In the genomic region with DNA sequence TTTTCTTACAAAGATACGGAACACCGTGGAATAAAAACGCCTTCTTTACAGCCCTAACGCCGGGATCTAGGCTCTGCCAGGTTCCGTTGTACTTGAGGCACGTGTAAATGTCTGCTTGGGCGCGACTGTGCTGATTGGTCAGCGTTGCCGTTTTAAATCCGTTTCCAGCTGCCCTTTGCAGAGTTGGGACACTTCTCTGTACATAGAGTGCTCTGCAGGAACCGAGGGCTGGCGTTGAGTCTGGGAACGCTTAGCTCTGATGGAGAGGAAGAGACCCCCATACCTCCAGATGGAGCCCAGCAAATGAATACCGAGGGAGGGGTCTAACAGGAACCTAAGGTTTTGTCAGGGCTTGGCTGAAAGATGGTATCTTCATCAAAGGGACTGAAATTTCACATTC, we compare ENCODE assay signal across 8 mouse cellular contexts. TPM values are rescaled to one million over a fixed set of nuclear protein-coding genes. Genes with fewer than 3 reads are reported as not detected.
DNase-seq lines count a peak whose midpoint lies in the region; ATAC-seq lines count a peak whose summit lies in the region.

No protein-coding gene starts in this region.

- H3K27ac ChIP-seq in forebrain, embryonic 16.5 days (ENCODE audit: low read length) = no peak overlapping the region
- peak overlapping the region; percentile 98 for H3K27ac ChIP-seq in kidney, embryonic 15.5 days
- no peak overlapping the region for H3K27ac ChIP-seq in midbrain, embryonic 12.5 days (replicated peaks)

- no peaks in the 10 kb centered on the region for H3K9me3 ChIP-seq in forebrain, embryonic 16.5 days (ENCODE audit: control insufficient read depth, low read length)
- no peaks in the 10 kb centered on the region for H3K9me3 ChIP-seq in kidney, embryonic 15.5 days (replicated peaks)
- no peaks in the 10 kb centered on the region for H3K9me3 ChIP-seq in midbrain, embryonic 12.5 days

- intact Hi-C loops in left cerebral cortex, postnatal 10 days (cut with DNase I) = no loop called here

- H3K4me1 ChIP-seq in forebrain, embryonic 16.5 days (replicated peaks; ENCODE audit: control insufficient read depth, insufficient read depth, low read length) = peaks cover 45% of the 10 kb centered on the region
- peaks cover 27% of the 10 kb centered on the region for H3K4me1 ChIP-seq in kidney, embryonic 15.5 days
- peaks cover 50% of the 10 kb centered on the region for H3K4me1 ChIP-seq in midbrain, embryonic 12.5 days

- H3K9ac ChIP-seq in forebrain, embryonic 16.5 days (replicated peaks; ENCODE audit: low read depth, low read length) = 0 out of 2 replicates have a peak overlapping the region, but pooled peaks have one; percentile 13
- H3K9ac ChIP-seq in kidney, embryonic 15.5 days = peak overlapping the region; percentile 93; the same call in 1 of the 2 replicates
- no peak overlapping the region for H3K9ac ChIP-seq in midbrain, embryonic 12.5 days (replicated peaks)

- DNase-seq in 416B (ENCODE audit: low read depth) = peak; percentile 86
- peak; percentile 22 to 27 for DNase-seq in adrenal gland, adult 18-20 months (ENCODE audit: low spot score in 2 of 2)
- no peak for DNase-seq in T-cell, adult 2 months (ENCODE audit: low spot score)
- no peak for DNase-seq in left cerebral cortex, postnatal 10 days (ENCODE audit: extremely low spot score in 1 of 2, low spot score in 2 of 2)
- DNase-seq in spleen, adult 18-20 months = no peak

- H3K36me3 ChIP-seq in forebrain, embryonic 16.5 days (ENCODE audit: control insufficient read depth, insufficient read depth) = no peaks in the 10 kb centered on the region
- H3K36me3 ChIP-seq in kidney, embryonic 15.5 days = no peaks in the 10 kb centered on the region
- no peaks in the 10 kb centered on the region for H3K36me3 ChIP-seq in midbrain, embryonic 12.5 days

- H3K27me3 ChIP-seq in forebrain, embryonic 16.5 days (replicated peaks; ENCODE audit: control insufficient read depth, insufficient read depth, low read length) = peaks cover 5% of the 10 kb centered on the region; the same call in 1 of the 2 replicates
- H3K27me3 ChIP-seq in kidney, embryonic 15.5 days = no peaks in the 10 kb centered on the region
- peaks cover 32% of the 10 kb centered on the region for H3K27me3 ChIP-seq in midbrain, embryonic 12.5 days

- under 1% methylated on average over 16 of the region's 16 CpGs for WGBS in forebrain, embryonic 16.5 days
- WGBS in kidney, embryonic 15.5 days = under 1% methylated on average over 16 of the region's 16 CpGs
- under 1% methylated on average over 16 of the region's 16 CpGs for WGBS in midbrain, embryonic 12.5 days

- H3K4me3 ChIP-seq in forebrain, embryonic 16.5 days (replicated peaks; ENCODE audit: low read length) = peak overlapping the region; percentile 18
- H3K4me3 ChIP-seq in kidney, embryonic 15.5 days (replicated peaks) = peak overlapping the region; percentile 93
- H3K4me3 ChIP-seq in midbrain, embryonic 12.5 days = peak overlapping the region; percentile 72; the same call in 1 of the 2 replicates

- peak overlapping the region; percentile 91 for H3K4me2 ChIP-seq in forebrain, embryonic 16.5 days (ENCODE audit: low read length)
- peak overlapping the region; percentile 98 for H3K4me2 ChIP-seq in kidney, embryonic 15.5 days
- peak overlapping the region; percentile 95 for H3K4me2 ChIP-seq in midbrain, embryonic 12.5 days (replicated peaks)

- no peak for ATAC-seq in forebrain, embryonic 16.5 days
- 0 out of 2 replicates have a peak, but pooled peaks have one; percentile 19 for ATAC-seq in kidney, embryonic 15.5 days (replicated peaks; ENCODE audit: low FRiP score)
- ATAC-seq in midbrain, embryonic 12.5 days (ENCODE audit: low FRiP score, low read depth) = no peak

RNA-seq across cellular contexts. Expression of a gene that starts 1.9 kb away (rescaled TPM):
- total RNA-seq in adrenal gland, adult 18-20 months (2021) = 1 to 10 TPM; 2.0 to 4.0 TPM
- polyA plus RNA-seq in forebrain, embryonic 16.5 days (2015; fragmentation: Nextera tagmentation; extraction: Ambion mirVana) = 0.68 and 0.71 TPM in 2 replicates
- 28.3 and 30.3 TPM in 2 replicates for polyA plus RNA-seq in kidney, embryonic 15.5 days (2015; fragmentation: Nextera tagmentation; extraction: Ambion mirVana)
- polyA plus RNA-seq in midbrain, embryonic 12.5 days (2016; fragmentation: Nextera tagmentation; extraction: Ambion mirVana) = 12.4 and 14.4 TPM in 2 replicates
- total RNA-seq in left cerebral cortex, postnatal 10 days (2021) = under 1 TPM; 0.09 to 0.12 TPM

Comparison
In these comparisons a context has a peak if more than half of its experiments do, and no peak if none do; other contexts are left out.
1. DNase-seq: peak in 416B (single experiment) and adrenal gland, adult 18-20 months (2 of 2); none in T-cell, adult 2 months (single experiment), left cerebral cortex, postnatal 10 days (0 of 2) and spleen, adult 18-20 months (0 of 2).
2. H3K4me3 ChIP-seq: peak in every context shown above with its lines; median percentile 93 in kidney, embryonic 15.5 days; 72 in midbrain, embryonic 12.5 days; 18 in forebrain, embryonic 16.5 days.
3. Peak in every context shown above with its lines, with median percentiles within 50 percentile points of each other: H3K4me2 ChIP-seq.